Mouse (Mus musculus) hindbrain, embryonic 12.5 days (tissue): ENCODE results near the gene Arhgap45. TPM values are rescaled to one million over a fixed set of nuclear protein-coding genes. Genes with fewer than 3 reads are reported as not detected.
"Not testable (repeated sequence)": the region's sequence is repeated elsewhere in the genome, so short reads cannot be mapped to it uniquely, and the experiment has no call there.

Experiments
- ATAC-seq: fragments of 200-750 bp; cut with Nextera tagmentation; 2 replicates; pipeline ENCODE4 v1.8.0; 2017; ENCODE audit warnings: moderate TSS enrichment; ENCODE audit not compliant: low FRiP score
- H3K27ac ChIP-seq: fragments of 300-500 bp; sonication (generic); 2 replicates; pipeline ENCODE4 v1.5.1; 2016; ENCODE audit warnings: mild to moderate bottlenecking
- H3K27me3 ChIP-seq: fragments of 300-500 bp; sonication (generic); 2 replicates; pipeline ENCODE4 v1.6.1; 2016; ENCODE audit warnings: mild to moderate bottlenecking
- H3K36me3 ChIP-seq: fragments of 300-500 bp; sonication (generic); 2 replicates; pipeline ENCODE4 v1.6.1; 2016; ENCODE audit warnings: mild to moderate bottlenecking
- H3K4me1 ChIP-seq: fragments of 300-500 bp; sonication (generic); 2 replicates; pipeline ENCODE4 v1.6.1; 2016
- H3K4me2 ChIP-seq: fragments of 300-500 bp; sonication (generic); replicated peaks from 2 replicates; pipeline ENCODE4 v1.6.1; 2016; ENCODE audit warnings: mild to moderate bottlenecking
- H3K4me3 ChIP-seq: fragments of 300-500 bp; sonication (generic); 2 replicates; pipeline ENCODE4 v1.5.1; 2016; ENCODE audit warnings: mild to moderate bottlenecking
- H3K9ac ChIP-seq: fragments of 300-500 bp; sonication (generic); 2 replicates; pipeline ENCODE4 v1.6.1; 2016; ENCODE audit warnings: mild to moderate bottlenecking, moderate library complexity
- H3K9me3 ChIP-seq: fragments of 300-500 bp; sonication (generic); replicated peaks from 2 replicates; pipeline ENCODE4 v1.6.1; 2016; ENCODE audit warnings: mild to moderate bottlenecking
- WGBS: fragments of 180-500 bp; shearing (Covaris S2); methylation state at CpG from one replicate; pipeline ENCODE4 v1.1.7; 2016; 5-methylcytosine and 5-hydroxymethylcytosine counted together
- polyA plus RNA-seq: library from polyadenylated mRNA; unstranded; fragments of >200 nt; fragmentation: Nextera tagmentation; extraction: Ambion mirVana; gene quantifications from 2 replicates; pipeline ENCODE4 v1.2.1, GENCODE M21; 2016

Arhgap45 gene
- polyA plus RNA-seq, 1 experiment from 2014 or later: 8.7 TPM

DNA sequence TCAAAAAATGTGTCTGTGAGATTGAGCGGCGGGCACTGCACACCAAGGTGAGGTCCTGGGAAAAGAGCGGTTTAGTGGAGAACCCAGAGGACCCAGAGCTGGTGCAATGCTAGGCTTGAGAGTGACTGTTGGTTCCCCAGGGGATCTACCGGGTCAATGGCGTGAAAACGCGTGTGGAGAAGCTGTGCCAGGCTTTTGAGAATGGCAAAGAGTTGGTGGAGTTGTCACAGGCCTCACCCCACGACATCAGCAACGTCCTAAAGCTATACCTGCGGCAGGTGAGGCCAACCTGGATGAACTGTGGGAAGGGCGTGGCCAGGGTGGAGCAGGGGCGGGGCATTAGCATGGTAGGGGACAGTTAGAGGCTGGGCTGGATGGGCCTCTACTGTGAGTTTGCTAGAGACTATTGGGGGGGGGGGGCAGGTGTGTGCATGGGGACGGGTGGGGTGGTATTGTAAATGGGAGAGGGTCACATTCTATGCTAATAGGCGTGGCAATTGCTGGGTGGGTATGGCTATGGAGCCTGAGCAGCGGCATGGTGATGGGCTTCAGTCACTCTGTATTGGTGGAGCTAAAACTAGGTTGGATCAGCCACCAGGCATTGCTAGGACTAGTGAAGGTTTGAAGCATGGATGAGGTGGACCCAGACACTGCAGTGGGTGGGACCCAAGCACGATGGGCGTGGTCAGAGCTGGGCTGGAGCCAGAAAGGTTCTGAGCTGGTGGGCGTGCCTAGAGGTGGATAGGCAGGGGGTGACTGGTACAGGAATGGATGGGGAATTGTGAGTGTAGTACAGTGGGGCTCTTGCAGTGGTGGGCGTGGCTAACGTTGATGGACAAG lies 11.4 kb downstream of the Arhgap45 start:
- Histone ChIP-seq H3K4me1 (0 out of 2 replicates have a peak, but pooled peaks cover 3% of the 10 kb centered on the region), H3K9ac (no peak overlapping the region), H3K36me3 (no peaks in the 10 kb centered on the region), H3K9me3 (0 out of 2 replicates have a peak, but pooled peaks cover 2% of the 10 kb centered on the region), H3K4me3 (no peak overlapping the region), H3K4me2 (no peak overlapping the region), H3K27me3 (no peaks in the 10 kb centered on the region), H3K27ac (no peak overlapping the region)
- WGBS: 72% methylated on average over 20 of the region's 20 CpGs
- ATAC-seq: 0 out of 2 replicates have a peak, but pooled peaks have one; percentile 21

DNA sequence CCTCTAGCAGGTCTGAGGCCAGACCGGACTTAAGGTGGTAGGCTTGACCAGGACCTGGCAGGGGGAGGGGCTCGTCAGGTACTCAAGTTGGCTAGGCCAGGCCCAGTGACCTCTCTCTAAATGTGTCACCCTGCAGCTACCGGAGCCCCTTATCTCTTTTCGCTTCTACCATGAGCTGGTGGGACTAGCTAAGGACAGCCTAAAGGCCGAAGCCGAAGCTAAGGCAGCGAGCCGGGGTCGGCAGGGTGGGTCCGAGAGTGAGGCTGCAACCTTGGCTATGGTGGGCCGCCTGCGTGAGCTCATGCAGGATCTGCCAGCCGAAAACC lies 12.0 kb downstream of the Arhgap45 start:
- Histone ChIP-seq H3K9me3 (no peaks in the 10 kb centered on the region), H3K4me2 (no peak overlapping the region), H3K36me3 (no peaks in the 10 kb centered on the region), H3K27ac (no peak overlapping the region), H3K27me3 (no peaks in the 10 kb centered on the region), H3K4me1 (0 out of 2 replicates have a peak, but pooled peaks cover 3% of the 10 kb centered on the region), H3K9ac (no peak overlapping the region), H3K4me3 (no peak overlapping the region)
- ATAC-seq: no peak
- WGBS: 93% methylated on average over 13 of the region's 13 CpGs

DNA sequence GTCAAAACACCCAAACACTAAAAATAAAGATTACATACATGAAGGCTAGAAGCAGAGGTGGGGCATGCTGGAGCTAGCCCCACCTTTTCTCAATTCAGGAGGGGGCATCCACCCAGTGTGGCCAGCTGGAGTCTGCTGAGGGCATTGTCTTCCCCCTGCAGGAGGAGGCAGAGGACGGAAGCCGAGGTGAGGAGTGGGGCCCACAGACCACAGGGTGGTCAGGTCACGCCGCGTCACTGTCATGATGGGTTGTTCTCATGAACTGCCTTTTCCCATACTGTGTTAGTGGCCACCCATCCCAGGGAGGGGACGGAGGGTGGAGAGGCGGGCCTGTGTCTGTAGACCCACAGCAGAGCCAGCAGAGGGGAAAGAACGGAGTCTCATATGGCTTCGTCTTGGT lies 13.7 kb downstream of the Arhgap45 start:
- Histone ChIP-seq H3K4me1 (0 out of 2 replicates have a peak, but pooled peaks cover 3% of the 10 kb centered on the region), H3K9me3 (no peaks in the 10 kb centered on the region), H3K27ac (no peak overlapping the region), H3K4me3 (no peak overlapping the region), H3K9ac (0 out of 2 replicates have a peak overlapping the region, but pooled peaks have one; percentile 27), H3K27me3 (no peaks in the 10 kb centered on the region), H3K36me3 (peaks cover 8% of the 10 kb centered on the region), H3K4me2 (no peak overlapping the region)
- ATAC-seq: no peak
- 86% methylated on average over 9 of the region's 9 CpGs for WGBS

DNA sequence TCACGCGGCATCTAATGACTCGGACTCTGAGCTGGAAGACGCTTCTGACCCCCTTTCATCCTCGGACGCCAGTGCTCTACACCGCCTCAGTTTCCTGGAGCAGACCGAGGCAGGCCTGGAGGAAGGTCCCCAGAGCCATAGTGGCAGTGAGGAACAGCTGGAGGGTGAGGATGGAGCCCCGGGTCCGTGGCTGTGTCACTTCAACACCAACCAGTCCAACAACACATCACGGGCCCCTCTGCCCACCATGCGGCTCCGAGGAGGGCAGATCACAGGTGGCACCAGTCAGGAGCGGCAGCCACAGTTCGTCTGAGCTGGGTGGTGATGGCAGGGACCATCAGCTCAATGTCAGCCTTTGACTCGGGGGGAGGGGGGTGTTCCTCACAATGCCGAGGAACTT lies 14.3 kb downstream of the Arhgap45 start:
- no peak for ATAC-seq
- Histone ChIP-seq H3K4me2 (no peak overlapping the region), H3K27me3 (no peaks in the 10 kb centered on the region), H3K27ac (no peak overlapping the region), H3K4me3 (no peak overlapping the region), H3K36me3 (peaks cover 14% of the 10 kb centered on the region), H3K9me3 (no peaks in the 10 kb centered on the region), H3K9ac (peak overlapping the region; percentile 27; the same call in 1 of the 2 replicates), H3K4me1 (0 out of 2 replicates have a peak, but pooled peaks cover 3% of the 10 kb centered on the region)
- WGBS: 86% methylated on average over 17 of the region's 17 CpGs

DNA sequence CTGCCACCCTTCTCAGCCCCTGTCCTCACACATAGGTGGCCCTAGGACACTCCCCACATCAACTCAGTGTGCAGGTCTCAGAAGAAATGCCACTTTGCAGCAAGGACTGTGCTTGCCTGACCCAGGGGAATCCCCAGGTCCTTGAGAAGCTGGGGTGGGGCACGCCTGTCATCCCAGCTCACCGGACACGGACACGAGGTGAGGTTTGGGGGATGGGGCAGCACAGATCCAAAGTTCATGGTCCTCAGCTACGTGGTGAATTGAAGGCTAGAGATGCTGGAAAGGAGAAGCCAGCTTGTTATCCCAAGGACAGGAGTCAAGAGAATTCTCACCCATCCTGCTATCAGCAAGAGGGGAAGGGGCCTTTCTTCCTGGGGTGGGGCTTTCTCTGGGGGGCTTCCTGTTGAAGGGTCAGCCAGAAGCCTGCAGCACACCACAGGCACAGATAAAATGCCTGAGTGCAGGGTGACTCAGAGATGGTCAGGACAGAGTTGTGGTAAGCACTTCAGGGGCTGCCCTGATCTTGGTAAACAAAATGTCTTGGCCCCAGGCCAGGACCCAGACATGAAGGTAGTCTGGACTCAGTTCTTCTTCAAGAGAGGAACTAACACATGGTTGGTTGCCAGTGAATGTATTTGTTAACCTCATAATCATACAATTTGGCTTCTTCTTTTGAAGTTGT lies 16.5 kb downstream of the Arhgap45 start:
- 81% methylated on average over 5 of the region's 5 CpGs for WGBS
- H3K4me2 ChIP-seq: no peak overlapping the region
- H3K36me3 ChIP-seq: peaks cover 34% of the 10 kb centered on the region
- no peak overlapping the region for H3K4me3 ChIP-seq
- H3K9me3 ChIP-seq: no peaks in the 10 kb centered on the region
- peaks cover 7% of the 10 kb centered on the region for H3K4me1 ChIP-seq
- ATAC-seq: no peak
- H3K27me3 ChIP-seq: no peaks in the 10 kb centered on the region
- H3K9ac ChIP-seq: no peak overlapping the region
- H3K27ac ChIP-seq: peak overlapping the region; percentile 23; the same call in 1 of the 2 replicates

DNA sequence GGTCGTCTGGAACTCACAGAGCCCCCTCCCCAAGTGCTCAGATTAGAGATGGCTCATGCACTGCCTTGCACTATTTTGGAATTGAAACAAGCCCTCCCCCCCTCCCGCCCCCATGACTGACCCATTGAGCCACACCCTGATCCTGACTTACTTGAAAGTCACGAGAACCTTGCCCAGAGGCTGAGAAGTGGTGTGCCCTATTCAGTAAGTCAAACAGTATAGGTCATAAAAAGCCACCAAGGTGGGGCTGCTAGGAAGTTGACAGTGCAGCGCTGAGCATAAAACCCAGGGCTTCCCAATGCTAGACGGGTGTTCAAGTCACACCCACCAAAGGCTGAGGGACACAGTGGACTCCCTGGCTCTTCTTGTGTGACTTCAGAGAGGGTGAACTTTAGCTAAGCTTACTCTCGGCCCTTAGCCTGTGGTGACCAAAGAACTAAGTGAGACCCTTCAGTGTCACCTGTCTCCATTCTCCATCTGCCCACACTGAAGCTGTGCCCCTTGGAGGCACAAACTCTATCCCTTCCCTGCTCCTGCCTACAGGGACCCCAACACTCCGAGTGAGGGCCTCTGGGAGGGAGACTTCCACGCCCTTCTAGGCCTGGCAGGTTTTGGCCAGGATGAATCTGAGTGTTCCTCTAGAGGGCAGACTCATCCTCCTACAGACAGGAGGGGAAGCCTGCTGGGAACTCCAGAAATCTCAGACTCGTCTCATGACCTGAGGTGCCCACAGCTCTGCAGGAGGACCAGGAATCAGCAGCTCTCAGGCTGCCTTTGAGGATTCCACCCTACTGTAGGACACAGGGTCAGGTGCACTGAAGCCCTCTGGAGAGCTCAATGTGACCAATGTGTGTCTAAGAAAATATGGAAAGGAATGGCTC lies 17.3 kb downstream of the Arhgap45 start:
- WGBS: 46% methylated on average over 9 of the region's 9 CpGs
- H3K4me2 ChIP-seq: no peak overlapping the region
- H3K36me3 ChIP-seq: peaks cover 38% of the 10 kb centered on the region
- H3K27me3 ChIP-seq: no peaks in the 10 kb centered on the region
- ATAC-seq: no peak
- H3K4me3 ChIP-seq: no peak overlapping the region
- H3K4me1 ChIP-seq: peaks cover 15% of the 10 kb centered on the region
- H3K9ac ChIP-seq: no peak overlapping the region
- peak overlapping the region; percentile 23; the same call in 1 of the 2 replicates for H3K27ac ChIP-seq
- no peaks in the 10 kb centered on the region for H3K9me3 ChIP-seq

DNA sequence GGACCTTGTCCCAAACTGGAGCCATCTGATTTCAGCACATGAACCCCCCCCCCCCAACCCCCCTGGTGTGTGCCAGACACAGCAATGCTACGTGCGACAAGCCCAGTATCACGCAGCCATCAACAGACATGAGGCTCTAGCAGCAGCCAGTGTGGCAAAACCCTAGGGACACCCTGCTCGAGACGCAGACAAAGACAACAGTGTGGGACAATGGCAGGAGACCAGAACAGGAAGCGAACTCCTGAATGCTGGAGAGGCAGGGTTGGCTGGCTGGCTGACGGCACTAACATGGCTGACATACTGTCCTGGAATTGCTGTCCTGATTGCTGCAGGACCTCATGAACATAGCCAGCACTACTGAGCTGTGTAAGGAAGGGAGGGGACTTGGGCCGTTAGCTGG lies 18.7 kb downstream of the Arhgap45 start:
- H3K9me3 ChIP-seq: no peaks in the 10 kb centered on the region
- H3K27ac ChIP-seq: 0 out of 2 replicates have a peak overlapping the region, but pooled peaks have one; percentile 44
- peaks cover 38% of the 10 kb centered on the region for H3K36me3 ChIP-seq
- H3K4me3 ChIP-seq: no peak overlapping the region
- no peak for ATAC-seq
- H3K4me1 ChIP-seq: peaks cover 20% of the 10 kb centered on the region
- no peaks in the 10 kb centered on the region for H3K27me3 ChIP-seq
- H3K9ac ChIP-seq: no peak overlapping the region; the same call in 1 of the 2 replicates
- WGBS: 71% methylated on average over 8 of the region's 8 CpGs
- H3K4me2 ChIP-seq: no peak overlapping the region

DNA sequence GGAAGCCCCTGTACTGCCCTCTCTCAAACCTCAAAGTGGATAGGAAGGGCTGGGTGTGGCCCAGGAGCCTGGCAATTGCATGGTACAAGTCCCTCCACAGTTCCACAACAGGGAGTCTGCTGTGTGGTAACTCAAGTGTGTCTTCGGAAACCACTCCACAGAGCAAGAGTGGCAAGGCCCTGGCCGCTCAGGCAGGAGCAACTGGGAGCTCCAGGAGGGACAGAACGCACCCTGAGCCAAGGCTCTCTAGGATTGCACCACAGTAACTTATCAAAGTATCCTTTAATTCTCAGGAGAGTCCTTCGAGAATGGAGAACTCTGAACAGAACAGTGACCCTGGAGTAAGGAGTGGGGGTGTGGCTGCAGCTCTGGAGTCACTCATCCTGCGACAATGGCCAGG lies 19.2 kb downstream of the Arhgap45 start:
- ATAC-seq: no peak
- WGBS: 97% methylated on average over 5 of the region's 5 CpGs
- Histone ChIP-seq H3K27ac (0 out of 2 replicates have a peak overlapping the region, but pooled peaks have one; percentile 44), H3K27me3 (no peaks in the 10 kb centered on the region), H3K36me3 (peaks cover 38% of the 10 kb centered on the region), H3K4me1 (peaks cover 18% of the 10 kb centered on the region), H3K4me3 (no peak overlapping the region), H3K9me3 (no peaks in the 10 kb centered on the region), H3K9ac (no peak overlapping the region), H3K4me2 (no peak overlapping the region)

DNA sequence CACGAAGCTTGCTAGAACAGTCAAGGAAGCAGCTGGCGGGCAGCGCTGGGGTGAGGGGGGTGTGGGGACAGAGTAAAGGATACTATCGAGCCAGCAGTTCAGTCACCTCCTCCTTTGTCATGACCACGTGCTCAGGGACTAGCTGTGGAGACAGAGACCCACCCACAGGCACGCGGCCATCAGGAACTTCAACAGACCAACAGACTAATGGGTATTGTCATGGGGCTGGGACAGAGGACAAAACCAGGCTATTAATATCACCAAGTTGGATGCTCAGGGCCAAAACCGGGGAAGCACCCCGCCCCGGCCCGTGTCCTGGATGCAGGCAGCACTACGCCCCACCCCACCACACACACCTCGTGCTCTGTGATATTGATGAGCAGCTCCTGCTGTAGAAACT lies 20.4 kb downstream of the Arhgap45 start:
- H3K27ac ChIP-seq: no peak overlapping the region

DNA sequence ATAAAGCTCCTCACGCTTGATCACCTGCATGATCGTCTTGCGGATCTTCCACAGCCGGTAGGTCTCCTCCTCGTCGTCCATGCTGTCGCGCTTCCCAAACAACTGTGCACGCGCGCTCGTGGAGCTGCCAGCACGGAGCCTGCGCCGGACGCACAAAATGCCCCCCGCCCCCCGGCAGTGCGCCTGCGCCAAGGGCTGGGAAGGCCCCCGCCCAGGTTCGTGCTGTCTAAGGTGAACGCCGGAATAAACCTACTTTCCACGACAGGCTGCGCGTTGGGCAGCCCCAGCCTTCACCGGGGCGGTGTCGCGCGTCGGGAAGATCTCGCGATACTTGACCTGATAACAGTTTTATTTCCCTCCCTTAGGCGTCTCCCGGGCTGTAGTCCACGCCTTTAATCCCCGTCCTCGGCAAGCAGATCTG lies 23.1 kb downstream of the Arhgap45 start, which contains the start of gene Polr2e:
Gene Polr2e (minus strand): TSS at position 237 of the 421 bp plus-strand sequence.
- ATAC-seq: peak; percentile 96
- WGBS: under 1% methylated on average over 40 of the region's 40 CpGs
- peak within 1 kb of the TSS; percentile 81 for H3K4me3 ChIP-seq
- H3K4me1 ChIP-seq: peaks cover 21% of the 10 kb centered on the region
- no peaks in the 10 kb centered on the region for H3K9me3 ChIP-seq
- peak within 1 kb of the TSS; percentile 30; the same call in 1 of the 2 replicates for H3K27ac ChIP-seq
- H3K9ac ChIP-seq: peak within 1 kb of the TSS; percentile 81
- H3K27me3 ChIP-seq: no peaks in the 10 kb centered on the region
- H3K36me3 ChIP-seq: peaks cover 36% of the 10 kb centered on the region
- peak within 1 kb of the TSS; percentile 67 for H3K4me2 ChIP-seq

More for the DNA sequence above, 20.4 kb downstream of the Arhgap45 start:
- Histone ChIP-seq H3K4me2 (no peak overlapping the region), H3K9ac (peak overlapping the region; percentile 13; the same call in 1 of the 2 replicates), H3K9me3 (no peaks in the 10 kb centered on the region), H3K4me1 (peaks cover 18% of the 10 kb centered on the region), H3K36me3 (peaks cover 38% of the 10 kb centered on the region), H3K27me3 (no peaks in the 10 kb centered on the region), H3K4me3 (no peak overlapping the region)
- no peak for ATAC-seq
- 95% methylated on average over 13 of the region's 13 CpGs for WGBS

DNA sequence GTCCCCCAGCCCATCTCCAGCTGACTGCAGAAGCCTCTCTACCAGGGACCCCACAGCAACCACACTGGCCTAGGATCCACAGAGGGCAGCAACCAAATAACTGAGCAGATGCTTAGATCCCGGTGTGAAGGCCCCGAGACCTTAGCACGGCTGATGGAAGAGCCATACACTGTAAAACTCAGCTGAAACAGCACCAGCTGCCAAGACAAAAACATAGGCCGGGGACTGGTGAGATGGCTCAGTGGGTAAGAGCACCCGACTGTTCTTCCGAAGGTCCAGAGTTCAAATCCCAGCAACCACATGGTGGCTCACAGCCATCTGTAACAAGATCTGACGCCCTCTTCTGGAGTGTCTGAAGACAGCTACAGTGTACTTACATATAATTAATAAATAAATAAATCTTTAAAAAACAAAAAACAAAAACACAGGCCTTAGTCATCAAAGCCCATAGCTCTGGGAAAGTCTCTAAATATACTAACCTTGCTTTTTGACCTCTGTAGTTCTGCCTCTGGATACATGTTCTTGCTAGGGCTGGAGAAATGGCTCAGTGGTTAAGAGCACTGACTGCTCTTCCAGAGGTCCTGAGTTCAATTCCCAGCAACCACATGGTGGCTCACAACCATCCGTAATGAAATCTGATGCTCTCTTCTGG lies 25.1 kb downstream of the Arhgap45 start:
- Histone ChIP-seq H3K4me1 (peaks cover 21% of the 10 kb centered on the region), H3K36me3 (peaks cover 16% of the 10 kb centered on the region)
- not testable (repeated sequence) for H3K4me3 ChIP-seq, H3K27ac ChIP-seq, H3K9me3 ChIP-seq, H3K27me3 ChIP-seq, H3K9ac ChIP-seq, ATAC-seq, H3K4me2 ChIP-seq
- 85% methylated on average over 8 of the region's 8 CpGs for WGBS
